8 mouse cellular contexts compared by ENCODE assay signal in the genomic region with DNA sequence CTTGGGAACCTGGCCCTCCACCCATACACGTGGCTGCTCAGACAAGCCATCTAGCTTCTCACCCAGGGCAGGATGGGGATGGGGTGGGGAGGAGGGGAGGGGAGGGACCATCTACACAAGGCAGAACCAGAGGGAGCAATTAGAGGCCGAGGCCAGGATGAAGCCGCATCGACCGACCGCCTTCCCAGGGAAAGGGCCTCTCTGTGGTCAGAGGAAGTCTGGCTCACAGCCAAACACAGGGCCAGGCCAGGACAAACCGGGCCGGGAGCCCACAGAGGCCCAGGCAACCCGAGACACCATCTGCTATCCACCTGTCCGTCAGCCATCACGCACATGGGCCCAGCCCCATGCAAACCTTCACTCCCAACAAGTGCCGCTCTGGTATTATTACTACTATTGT. TPM values are rescaled to one million over a fixed set of nuclear protein-coding genes. Genes with fewer than 3 reads are reported as not detected.
DNase-seq lines count a peak whose midpoint lies in the region; ATAC-seq and TF ChIP-seq lines count a peak whose summit lies in the region.

No protein-coding gene starts in this region.

- peaks cover 90% of the 10 kb centered on the region for H3K4me1 ChIP-seq in forebrain, embryonic 12.5 days
- peaks cover 94% of the 10 kb centered on the region for H3K4me1 ChIP-seq in midbrain, embryonic 13.5 days (replicated peaks)

- no peak for TF ChIP-seq CTCF in brain, embryonic 14.5 days (IDR thresholded peaks at IDR 0.05; ENCODE audit: borderline replicate concordance, extremely low read depth, insufficient read depth, insufficient read length)

- no peaks in the 10 kb centered on the region for H3K9me3 ChIP-seq in forebrain, embryonic 12.5 days
- no peaks in the 10 kb centered on the region for H3K9me3 ChIP-seq in midbrain, embryonic 13.5 days

- peak; percentile 72 for ATAC-seq in forebrain, embryonic 12.5 days (ENCODE audit: low FRiP score)
- ATAC-seq in midbrain, embryonic 13.5 days = peak; percentile 71
- ATAC-seq in megakaryocyte progenitor cell, adult 5-6 weeks (replicated peaks; ENCODE audit: poor library complexity) = no peak
- no peak for ATAC-seq in erythroid progenitor cell, adult 5-6 weeks (replicated peaks; ENCODE audit: low FRiP score, poor library complexity, severe bottlenecking)

- WGBS in forebrain, embryonic 12.5 days = 4% methylated on average over 12 of the region's 12 CpGs
- WGBS in midbrain, embryonic 13.5 days = 5% methylated on average over 12 of the region's 12 CpGs

- H3K4me3 ChIP-seq in forebrain, embryonic 12.5 days (replicated peaks) = peak overlapping the region; percentile 7; the same call in 1 of the 2 replicates
- no peak overlapping the region for H3K4me3 ChIP-seq in midbrain, embryonic 13.5 days (replicated peaks)

- no peaks in the 10 kb centered on the region for H3K27me3 ChIP-seq in forebrain, embryonic 12.5 days
- H3K27me3 ChIP-seq in midbrain, embryonic 13.5 days = no peaks in the 10 kb centered on the region

- peak overlapping the region; percentile 97 for H3K27ac ChIP-seq in forebrain, embryonic 12.5 days
- peak overlapping the region; percentile 91 for H3K27ac ChIP-seq in midbrain, embryonic 13.5 days

- H3K9ac ChIP-seq in forebrain, embryonic 12.5 days = peak overlapping the region; percentile 21
- H3K9ac ChIP-seq in midbrain, embryonic 13.5 days (replicated peaks) = peak overlapping the region; percentile 59

- no peak for TF ChIP-seq POLR2A in brain, embryonic 14.5 days (IDR thresholded peaks at IDR 0.05; ENCODE audit: borderline replicate concordance, extremely low read depth, insufficient read depth, insufficient read length, poor library complexity, severe bottlenecking)

- peak; percentile 95 for DNase-seq in MN1 (ENCODE audit: low spot score)
- DNase-seq in brain, embryonic 14.5 days (ENCODE audit: low read depth) = peak; percentile 94
- peak; percentile 92 for DNase-seq in heart, postnatal 10 days
- peak; percentile 90 to 91 for DNase-seq in kidney, postnatal 36 days

- peak overlapping the region; percentile 44 for H3K4me2 ChIP-seq in forebrain, embryonic 12.5 days
- H3K4me2 ChIP-seq in midbrain, embryonic 13.5 days (replicated peaks) = peak overlapping the region; percentile 36

- intact Hi-C loops in heart, postnatal 10 days (cut with DNase I) = no loop called here

- H3K36me3 ChIP-seq in forebrain, embryonic 12.5 days (replicated peaks) = no peaks in the 10 kb centered on the region
- H3K36me3 ChIP-seq in midbrain, embryonic 13.5 days = no peaks in the 10 kb centered on the region

RNA-seq across cellular contexts. Expression of gene Ncor2, which starts 19.7 kb away (rescaled TPM):
- 31.6 and 71.5 TPM in 2 replicates for polyA plus RNA-seq in brain, embryonic 14.5 days (2012; rRNA removed)
- polyA plus RNA-seq in forebrain, embryonic 12.5 days (2016; fragmentation: Nextera tagmentation; extraction: Ambion mirVana) = 26.0 and 27.0 TPM in 2 replicates
- 100 to 1,000 TPM; 112 to 125 TPM for total RNA-seq in heart, postnatal 10 days (2021)
- 20.2 and 22.6 TPM in 2 replicates for polyA plus RNA-seq in midbrain, embryonic 13.5 days (2015; fragmentation: Nextera tagmentation; extraction: Ambion mirVana)
- total RNA-seq in megakaryocyte progenitor cell, adult 5-6 weeks (2015) = 50.1 and 57.3 TPM in 2 replicates
- total RNA-seq in megakaryocyte progenitor cell, adult 5-6 weeks (2017) = 8.4 and 10.9 TPM in 2 replicates
- total RNA-seq in erythroid progenitor cell, adult 5-6 weeks (2015; ENCODE audit: low replicate concordance) = 10.5 and 37.3 TPM in 2 replicates
- total RNA-seq in erythroid progenitor cell, adult 5-6 weeks (2017; ENCODE audit: low replicate concordance) = 0.91 and 2.6 TPM in 2 replicates

Comparison
In these comparisons a context has a peak if more than half of its experiments do, and no peak if none do; other contexts are left out.
1. ATAC-seq: peak in forebrain, embryonic 12.5 days (single experiment) and midbrain, embryonic 13.5 days (single experiment); none in megakaryocyte progenitor cell, adult 5-6 weeks (single experiment) and erythroid progenitor cell, adult 5-6 weeks (single experiment).
2. Peak in every context shown above with its lines, with median percentiles within 50 percentile points of each other: DNase-seq.